Mouse (Mus musculus) kidney, adult 8-10 months (tissue): ENCODE measurements around the gene Cd8a.
"Not testable (repeated sequence)": the region's sequence is repeated elsewhere in the genome, so short reads cannot be mapped to it uniquely, and the experiment has no call there.

Experiments
- DNase-seq, 2 experiments: peaks; one replicate each; pipeline ENCODE4 v3.0.0; 2022

Gene Cd8a

DNA sequence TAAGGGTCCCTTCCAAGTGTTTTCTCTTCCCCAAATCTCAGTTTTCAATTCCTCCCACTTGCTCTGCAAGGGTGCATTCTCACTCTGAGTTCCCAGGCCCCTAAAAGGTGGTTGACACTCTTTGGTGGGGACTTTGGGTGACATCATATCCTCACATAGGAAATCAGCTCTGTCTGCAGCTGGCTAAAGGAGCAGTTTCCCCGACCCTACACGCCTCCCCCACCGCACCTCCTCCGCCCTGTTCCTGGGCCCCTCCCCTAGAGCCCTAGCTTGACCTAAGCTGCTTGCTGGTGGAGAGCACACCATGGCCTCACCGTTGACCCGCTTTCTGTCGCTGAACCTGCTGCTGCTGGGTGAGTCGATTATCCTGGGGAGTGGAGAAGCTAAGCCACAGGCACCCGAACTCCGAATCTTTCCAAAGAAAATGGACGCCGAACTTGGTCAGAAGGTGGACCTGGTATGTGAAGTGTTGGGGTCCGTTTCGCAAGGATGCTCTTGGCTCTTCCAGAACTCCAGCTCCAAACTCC is at the start of gene Cd8a:
Gene Cd8a (plus strand): TSS at position 179 of the 527 bp plus-strand sequence.
- DNase-seq, result no peak

DNA sequence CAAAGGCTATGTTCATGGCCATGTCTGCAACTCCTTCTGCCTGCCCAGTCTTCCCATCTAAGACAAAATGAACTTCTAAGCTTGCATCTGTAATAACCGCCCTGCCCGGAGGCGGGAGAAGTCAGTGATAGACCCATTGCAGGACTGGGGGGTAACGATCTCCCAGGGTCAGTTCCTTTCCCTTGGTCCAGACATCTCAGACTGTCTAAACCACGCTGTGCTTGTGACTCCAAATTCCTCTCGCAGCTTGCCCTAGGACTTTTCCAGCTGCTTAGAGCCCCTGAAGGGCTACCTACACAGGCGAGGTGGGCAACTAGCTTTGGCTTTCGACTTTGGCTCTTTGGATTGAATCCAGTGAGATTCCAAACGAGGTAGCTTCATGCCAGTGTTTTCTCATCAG is 48.4 kb upstream of the Cd8a start:
- DNase-seq, result no peak

DNA sequence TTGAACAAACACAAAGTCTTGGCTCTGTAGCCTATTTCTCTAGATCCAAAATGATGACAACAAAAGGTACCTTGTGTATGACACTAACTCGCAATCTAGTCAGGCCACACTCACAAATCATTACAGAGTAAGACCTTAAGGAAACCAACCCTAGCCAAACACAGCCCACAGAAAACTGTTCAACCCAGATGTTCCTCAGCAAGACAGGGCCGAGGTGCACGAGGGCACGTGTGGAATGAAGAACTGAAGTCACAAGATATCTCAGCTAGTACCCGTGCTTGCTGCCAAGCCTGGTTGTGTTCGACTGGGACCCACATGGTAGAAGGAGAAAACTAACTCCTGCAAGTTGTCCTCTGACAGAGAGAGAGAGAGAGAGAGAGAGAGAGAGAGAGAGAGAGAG is 43.3 kb upstream of the Cd8a start:
- DNase-seq, result no peak

DNA sequence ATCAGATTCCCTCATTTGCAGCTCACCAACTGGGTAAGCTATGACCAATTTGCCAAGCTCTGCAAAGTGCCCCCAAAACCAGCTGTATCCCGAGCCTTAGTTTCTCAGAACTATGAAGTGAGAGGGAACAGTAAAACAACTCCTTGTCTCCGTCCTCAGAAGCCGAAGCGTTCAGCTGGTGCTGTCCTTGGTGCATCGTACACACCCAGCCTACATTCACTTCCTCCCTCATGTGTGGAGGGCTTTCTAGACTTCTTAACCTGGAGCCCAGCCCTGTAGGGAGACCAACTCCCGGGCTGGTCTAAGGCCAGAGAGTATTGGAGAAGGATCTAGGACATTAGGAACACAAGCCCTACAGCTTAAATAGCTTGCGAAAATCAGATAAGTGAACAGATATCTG is 42.7 kb upstream of the Cd8a start:
- no peak for DNase-seq

DNA sequence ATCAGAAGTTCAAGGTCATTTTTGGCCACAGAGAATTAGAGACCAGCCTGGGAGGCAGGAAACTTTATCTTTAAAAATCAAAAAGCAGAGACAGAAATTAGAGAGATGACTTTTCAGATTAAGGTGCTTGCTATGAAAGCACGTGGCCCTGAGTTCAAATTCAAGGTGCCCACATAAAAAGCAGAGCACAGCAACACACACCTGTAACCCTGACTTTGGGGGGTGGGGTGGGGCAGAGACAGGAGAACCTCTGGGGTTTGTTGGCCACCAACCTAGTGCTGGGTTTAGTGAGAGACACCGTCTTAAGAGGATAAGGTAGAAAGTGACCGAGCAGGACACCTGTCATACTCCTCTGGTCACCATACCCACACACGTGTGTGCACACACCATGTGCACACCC is 41.7 kb upstream of the Cd8a start:
- DNase-seq, result not testable (repeated sequence)

DNA sequence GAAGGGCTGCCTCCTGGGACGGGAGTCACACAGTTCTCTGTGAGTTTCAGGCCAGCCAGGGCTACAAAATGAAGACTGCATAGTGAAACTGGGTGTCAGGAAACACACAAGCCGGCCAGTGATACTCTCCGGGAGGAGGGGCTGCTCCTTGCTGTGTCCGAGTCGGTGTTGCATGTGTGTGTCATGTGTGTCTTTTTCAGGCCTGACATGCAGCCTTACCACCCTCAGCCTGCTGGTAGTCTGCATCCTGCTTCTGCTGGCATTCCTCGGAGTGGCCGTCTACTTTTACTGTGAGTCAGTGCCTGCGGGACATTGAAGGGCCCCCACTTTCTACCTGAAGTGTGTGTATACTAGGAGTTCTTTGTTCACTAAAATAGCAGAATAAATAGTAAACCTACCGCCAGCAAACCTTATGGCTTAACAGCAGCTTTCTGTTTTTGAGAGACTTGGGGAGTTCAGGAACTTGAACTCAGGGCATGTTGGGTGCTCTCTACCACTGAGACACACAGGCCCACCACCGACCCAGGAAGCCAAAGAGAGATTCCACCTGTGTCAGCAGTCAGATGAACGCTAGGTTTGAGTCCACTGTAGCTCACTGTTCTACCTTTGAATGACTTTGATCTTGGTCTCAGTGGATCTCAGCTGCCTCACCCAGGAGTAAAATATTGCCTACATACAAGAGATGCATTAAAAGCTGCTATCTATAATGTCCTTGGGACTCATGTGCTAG is 40.8 kb upstream of the Cd8a start:
- no peak for DNase-seq

DNA sequence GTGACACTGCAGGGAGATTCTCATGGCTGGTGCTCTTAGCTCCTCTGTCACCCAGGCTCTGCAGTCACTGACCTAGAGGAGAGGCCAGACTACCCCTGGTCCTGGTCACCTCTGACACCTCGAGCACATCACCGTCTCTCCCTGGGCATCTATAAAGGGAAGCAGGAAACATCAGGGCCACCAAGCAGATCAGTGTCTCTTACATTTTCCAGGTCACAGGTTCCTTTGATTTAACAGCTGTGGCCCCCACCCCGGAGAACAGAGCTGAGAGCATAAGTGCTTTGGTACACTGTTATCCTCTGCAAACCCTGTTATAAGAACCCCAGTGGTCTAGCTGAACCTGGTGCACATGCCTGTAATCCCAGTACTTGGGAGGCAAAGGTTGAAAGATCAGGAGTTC is 40.2 kb upstream of the Cd8a start:
- no peak for DNase-seq

DNA sequence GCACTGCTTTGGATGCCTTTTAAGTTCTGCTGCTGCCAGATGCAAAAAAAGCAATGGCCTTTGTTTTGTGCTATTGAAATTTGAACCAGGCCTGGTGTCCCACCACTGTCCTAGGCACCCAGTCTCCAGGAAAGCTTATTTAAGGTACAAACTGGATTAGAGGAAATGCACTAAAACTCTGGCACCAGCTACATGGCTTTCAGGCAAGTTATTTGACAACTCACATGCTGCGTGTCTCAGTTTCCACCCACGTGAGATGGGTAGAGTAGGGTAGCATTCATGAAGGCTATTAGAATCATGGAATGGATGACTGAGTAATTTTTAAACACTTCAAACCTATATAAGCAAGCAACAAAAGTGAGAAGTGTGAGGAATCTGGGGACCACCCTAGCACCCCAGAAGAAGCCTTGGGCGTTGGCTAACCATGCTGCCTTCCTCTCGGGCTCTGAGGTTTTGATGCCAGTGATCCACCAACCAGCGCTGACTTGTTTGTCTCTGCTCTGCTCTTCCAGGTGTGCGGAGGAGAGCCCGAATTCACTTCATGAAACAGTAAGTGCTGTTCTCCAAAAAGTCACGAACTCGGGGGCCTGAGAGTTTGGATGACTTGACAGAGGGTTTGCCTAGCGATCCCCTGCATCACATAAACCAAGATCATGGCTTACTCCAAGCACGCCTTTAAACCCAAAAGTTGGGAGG is 39.5 kb upstream of the Cd8a start:
- DNase-seq, result no peak

DNA sequence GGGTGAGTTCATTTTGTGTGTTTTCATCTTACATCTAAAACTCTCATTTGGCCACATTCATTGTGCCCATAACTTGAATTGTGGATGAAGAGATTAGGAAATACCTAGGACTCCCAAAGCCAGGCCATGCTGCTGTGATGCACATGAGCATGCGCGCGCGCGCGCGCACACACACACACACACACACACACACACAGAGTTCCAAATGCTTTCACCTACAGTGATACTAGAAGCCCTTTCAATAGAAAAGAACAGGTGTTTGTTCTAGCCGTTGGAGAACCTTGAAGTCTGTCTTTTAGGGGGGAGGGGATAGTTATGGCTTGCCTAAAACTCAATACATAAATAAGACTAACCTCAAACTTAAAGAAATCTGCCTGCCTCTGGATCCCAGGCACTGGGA is 35.6 kb upstream of the Cd8a start:
- no peak for DNase-seq

DNA sequence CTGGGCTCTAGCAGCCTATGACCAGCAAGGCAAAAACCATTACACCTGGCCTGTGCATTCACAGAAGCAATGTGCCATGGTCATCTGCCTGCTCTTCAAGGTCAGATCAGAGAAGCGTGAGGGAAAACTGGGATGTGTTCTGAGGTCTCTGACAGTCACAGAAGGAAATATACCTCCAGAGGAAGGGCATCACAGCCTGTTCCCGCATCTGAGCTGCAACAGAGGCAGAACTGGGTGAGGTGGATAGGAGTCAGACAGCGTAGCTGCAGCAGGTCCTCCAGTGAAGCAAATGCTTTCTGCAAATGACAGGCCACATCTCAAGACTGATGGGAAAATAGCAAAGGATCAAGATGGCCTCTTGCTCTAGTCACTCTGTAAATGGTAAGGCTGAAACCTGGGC is 34.3 kb upstream of the Cd8a start:
- DNase-seq, result no peak

DNA sequence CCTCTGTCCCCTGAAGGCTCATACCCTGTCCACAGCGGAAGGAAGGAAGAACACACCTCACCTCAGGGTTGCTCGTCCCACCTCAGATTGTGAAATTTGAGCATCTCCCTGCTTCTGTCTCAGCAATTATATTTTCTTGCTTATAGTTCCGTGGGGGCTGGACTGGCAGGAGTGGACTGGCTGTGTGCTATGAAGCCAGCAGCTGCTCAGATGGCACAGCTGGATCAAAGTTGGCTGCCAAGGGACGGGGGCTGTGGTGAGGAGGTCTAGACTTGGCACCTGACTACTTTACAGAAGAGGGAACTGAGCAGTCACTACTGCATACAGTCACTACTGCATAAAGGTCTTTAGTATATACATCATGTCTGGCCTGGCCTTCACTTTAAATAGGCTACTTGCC is 33.9 kb upstream of the Cd8a start:
- no peak for DNase-seq

DNA sequence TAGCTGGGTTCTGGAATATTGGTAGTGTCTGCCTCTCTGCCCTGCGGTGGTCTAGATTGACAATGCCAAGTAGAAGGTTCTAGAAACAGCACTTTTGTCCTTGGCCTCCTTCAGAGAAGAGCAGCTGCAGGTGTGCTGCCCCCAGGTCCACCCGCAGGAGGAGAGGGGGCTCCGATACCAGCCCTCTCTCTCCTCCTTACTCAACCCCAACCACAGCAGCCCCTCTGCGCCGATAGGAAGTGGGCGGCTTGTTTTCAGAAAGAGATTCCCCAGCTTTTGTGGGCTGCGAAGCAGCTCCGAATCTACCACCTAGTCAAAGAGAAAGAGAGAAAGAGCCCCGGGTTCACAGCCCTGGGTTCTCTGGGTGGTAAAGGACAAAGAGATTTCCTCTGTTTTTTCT is 32.0 kb upstream of the Cd8a start:
- no peak for DNase-seq

DNA sequence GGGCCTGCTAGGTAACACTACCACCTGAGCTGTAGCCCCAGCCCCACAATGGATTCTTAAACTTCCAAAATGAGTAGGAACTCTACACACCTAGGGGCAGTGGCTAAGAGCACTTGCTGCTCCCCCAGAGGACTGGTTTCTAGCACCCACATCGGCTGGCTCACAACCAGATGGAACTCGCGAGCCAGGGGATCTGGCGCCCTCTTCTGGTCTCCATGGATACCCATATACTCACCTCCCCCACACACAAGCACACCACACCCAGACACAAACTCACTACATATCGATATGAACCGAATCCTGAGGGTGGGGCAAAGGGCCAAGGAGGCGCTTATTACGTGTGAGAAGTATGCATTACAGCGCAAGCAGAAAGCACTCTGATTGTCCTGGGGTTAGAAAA is 25.2 kb upstream of the Cd8a start:
- no peak for DNase-seq

DNA sequence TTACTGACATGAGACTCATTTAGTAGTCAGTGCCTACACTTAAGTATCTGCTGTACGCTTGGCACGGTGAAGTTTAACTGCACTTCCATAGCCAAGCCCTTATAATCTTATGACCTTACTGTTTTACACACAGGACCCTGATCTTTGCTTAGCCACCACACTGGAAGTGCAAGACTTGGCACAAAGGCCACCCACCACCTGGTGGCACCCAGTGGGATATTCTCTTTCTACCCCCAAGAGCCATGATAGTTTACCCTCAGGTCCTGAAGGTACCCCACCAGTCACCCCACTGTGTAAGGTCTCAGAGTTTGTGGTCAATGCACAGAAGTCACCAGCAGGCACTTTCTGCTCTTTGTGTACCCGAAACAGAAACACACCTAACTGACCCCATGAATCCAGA is 22.0 kb upstream of the Cd8a start:
- DNase-seq, result no peak

DNA sequence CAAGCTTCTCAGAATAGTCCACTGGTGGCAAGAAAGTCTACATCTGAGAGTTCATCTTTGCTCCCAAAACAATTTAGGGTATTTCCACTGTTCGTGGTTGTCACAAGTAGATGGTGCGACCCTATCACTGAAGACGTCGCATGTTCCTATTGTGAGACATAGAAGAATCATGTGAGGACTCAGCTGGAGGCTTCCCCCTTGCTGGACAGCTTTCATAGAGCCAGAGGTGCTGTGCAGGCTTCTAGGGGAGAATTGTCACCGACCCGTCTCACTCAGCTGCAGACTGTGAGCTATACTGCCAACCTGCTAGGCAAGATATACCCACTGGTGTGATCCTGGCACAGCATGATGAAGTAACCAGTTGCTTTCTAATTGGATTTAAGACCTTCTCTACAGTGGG is 21.0 kb upstream of the Cd8a start:
- no peak for DNase-seq

DNA sequence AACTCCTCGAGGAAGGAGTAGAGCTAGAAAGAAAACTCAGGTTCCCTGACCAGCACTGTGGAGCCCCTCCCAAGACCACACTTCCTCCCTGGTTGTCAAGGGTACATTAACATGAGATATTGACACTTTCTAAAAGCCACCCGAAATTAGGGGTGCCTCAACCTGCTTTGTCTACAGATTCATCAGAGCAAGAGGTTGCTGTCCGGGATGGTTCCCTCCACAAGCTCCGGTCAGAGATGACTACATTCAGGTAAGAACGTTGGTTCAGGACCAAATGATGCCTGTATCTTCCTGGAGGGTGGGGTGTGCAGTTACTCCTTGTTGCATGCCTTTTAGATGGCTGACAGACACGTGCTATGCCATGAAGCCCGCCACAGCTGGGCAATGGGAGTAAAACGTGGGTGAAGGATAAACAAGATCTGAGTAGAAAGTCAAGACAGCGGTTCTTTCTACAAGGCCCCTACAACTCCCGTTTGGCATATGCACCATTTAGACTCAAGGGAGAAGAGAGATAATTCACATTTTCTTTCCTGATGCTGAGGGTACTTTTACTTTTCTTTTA is 20.3 kb upstream of the Cd8a start:
- DNase-seq, result no peak

DNA sequence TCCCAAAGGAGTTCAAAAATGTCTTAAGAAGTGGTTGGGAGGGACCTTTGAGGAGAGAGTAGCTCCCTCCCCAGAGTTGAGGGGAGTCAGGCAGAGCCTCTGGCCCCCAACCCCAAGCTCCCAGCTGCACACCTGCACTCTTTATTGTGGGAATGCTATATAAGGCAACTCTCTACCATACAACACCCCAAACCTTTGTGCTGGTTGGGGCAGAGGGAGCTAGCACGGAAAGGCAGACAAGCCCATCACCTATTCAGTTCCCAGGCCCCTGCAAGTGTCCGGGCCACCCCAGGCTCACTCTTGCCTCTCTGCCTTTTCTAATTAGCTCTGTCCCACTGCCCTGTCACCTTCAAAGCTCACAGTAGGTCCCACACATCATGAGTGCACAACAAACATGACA is 19.5 kb upstream of the Cd8a start:
- DNase-seq, result no peak

DNA sequence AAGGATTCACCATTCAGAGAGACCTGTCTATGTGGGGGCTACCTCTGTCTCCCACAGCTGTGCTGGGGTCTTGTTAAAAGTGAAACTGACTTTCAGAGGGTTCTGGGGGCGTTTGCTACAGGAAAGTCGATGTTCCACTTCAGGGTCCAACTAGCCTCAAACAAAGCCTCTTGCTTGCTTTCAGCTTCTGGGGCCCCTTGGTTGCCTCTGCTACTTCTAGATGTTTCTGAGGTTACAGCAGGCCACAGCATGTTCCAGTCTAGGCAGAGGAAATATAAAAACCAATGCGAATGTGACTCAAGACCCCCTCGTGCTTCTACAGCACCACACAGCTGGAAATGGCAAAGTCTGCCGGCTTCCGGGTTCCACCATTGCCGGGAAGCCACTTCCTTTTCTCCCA is 15.7 kb upstream of the Cd8a start:
- no peak for DNase-seq

DNA sequence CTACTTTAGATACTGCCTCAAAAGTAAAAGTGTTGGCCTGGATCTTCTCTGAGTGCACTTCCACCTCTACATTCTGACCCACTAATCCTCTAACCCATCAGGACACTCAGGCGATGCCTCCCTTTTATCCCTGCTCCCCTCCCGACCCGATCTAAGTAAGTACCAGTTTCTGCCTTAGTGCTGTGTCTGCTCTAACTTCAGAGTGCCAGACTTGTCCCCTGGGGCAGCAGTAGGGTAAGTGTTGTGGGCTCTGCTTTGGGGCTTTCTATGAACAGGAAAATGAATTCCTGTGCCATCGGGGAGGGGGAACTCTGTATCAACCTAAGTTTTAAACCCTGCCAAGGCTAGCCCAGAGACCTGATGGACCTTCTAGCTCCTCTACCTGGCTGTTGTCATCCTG is 13.0 kb upstream of the Cd8a start:
- DNase-seq, result no peak

DNA sequence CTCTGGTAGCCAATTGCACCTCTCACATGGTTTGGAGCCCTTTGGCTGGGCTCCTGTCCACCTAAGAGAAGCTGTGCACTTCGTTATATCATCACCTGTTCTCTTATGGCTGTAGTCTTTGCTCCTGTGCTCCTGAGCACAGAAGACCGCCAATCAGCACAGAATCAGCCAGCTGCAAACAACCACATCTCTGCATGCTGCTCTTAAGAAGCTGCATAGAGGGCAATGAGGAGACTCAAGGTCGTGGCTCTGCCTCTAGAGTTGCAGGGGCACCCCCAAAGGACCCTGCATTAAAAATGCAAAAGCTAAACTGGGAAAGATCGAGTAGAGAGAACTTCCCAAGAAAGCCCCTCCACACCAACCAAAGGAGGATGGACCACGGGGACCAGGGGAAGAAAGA is 12.5 kb upstream of the Cd8a start:
- no peak for DNase-seq

DNA sequence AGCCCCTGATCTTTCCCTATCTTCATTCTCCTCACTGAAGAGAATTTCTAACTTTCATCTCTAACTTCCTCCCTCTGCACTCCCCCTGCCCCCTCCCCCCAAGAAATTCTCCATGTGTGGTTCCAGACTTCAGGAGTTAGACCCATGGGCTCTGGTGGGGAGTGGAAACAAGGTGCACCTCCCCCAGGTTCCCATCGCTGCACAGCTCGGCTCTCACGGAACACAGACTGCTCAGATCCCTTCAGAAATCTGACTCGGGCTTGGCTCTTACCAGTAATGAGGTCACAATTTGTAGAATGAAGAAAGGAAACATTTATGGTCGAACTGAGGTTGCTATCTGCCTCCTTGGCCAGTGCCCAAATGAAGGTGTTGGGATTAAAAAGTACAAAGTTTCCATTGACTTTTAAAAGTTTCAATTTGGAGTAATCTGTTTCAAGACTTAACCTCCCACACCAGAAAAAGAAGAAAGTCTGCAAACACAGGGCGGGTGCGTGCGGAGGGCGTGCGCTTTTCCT is 12.0 kb upstream of the Cd8a start:
- no peak for DNase-seq

DNA sequence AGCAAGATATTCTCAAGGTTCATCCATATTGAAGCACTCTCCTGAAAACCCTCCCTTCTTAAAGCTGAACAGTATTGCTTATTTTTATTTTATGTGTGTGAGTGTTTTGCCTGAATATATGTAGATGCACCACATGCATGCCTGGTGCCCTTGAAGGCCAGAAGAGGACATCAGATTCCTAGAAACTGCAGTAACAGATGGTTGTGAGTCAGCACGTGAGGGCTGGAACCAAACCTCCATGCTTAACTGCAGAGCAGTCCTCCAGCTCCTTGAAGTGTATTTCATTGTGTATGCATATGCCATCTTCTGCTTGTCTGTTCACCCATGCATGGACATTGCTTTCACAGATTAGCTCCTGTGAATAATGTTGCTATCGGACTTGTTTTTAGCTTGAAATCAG is 9.2 kb upstream of the Cd8a start:
- no peak for DNase-seq

DNA sequence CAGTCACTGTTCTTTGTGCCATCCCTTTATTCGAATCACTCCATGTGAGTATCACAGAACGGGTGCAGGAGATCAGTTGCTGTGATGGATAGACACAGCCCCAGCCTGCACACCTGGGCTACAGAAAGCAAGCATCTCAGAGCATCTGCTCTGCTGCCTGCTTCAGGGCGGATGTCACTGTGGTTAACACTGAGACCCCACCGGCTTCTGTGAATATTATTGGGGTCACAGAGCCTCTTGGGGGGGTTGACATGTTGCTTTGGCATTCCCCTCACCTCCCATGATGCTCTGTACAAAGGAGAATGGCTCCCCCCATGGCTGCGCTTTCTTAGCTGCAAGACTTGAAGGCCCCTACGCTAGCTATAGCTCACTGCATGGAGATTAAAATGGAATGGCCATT is 3.8 kb upstream of the Cd8a start:
- DNase-seq, result no peak

DNA sequence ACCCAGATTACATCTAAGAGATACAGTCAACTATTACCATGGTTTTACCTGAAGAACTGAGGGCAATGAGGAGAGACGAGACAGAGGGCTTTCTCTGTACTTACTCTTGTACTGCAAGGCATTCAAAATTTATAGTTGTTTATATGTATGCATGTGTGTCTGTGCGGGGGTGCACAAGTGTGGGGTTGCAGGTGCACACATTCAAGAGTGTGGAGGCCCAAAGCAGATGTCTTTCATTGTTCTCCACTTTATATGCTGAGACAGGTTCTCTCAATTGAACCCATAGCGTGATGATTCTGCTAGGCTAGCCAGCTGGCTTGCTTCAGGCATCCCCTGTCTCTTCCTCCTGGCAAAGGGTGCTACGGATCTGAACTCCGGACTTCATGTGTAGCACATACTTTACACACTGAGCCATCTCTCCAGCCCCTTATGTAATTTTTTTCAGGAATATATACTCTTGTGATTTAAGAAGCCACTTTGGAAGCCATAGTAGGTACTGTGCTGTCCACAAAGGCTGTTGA is 2.1 kb upstream of the Cd8a start:
- DNase-seq, result no peak
